Mouse (Mus musculus): Measurements from ENCODE around the gene Rnf225.
"Not testable (repeated sequence)": the region's sequence is repeated elsewhere in the genome, so short reads cannot be mapped to it uniquely, and the experiment has no call there.

Gene Rnf225

DNA sequence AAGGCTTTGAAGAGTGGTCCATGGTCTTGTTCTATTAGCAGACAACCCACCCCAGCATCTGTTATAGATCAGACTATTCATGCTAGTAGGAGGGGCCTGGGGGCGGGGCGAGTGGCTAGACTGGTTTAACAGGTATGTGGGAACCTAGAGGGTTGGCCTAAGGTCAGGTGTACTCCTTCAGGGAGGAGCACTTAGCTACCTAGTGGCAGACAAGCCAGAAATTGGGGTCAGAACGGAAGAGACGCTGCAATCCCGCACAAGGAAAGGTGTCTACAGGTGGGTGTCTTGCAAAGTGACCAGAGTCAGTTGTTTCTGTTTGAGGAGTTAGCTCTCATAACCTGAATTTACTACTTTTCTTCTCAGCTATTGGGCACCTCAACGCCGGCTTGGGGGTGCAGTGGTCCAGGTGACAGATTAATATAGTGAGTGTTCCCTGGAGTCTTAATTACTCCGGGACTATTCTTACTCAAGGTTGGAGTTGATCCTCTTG is at the start of gene Rnf225:
Gene Rnf225, plus strand, starts transcription at position 226 of the 490 bp plus-strand sequence.
- DNase-seq: no peak

- DNase-seq: no peak
Measured at GRCm38 (mm10) chr7:12880036-12880435, 47.2 kb upstream of the Rnf225 start.

DNA sequence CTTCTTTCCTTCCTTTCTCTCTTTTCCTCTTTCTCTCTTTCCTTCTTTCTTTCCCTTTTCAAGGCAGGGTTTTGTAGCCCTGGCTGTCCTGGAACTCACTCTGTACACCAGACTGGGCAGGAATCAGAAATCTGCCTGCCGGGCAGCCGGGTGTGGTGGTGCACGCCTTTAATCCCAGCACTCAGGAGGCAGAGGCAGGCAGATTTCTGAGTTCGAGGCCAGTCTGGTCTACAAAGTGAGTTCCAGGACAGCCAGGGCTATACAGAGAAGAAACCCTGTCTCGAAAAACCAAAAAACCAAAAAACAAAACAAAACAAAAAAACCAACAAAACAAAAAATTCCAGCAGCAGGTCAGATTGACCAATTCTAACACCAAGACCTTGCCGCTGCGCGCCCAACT is 46.7 kb upstream of the Rnf225 start:
- not testable (repeated sequence) for DNase-seq

DNA sequence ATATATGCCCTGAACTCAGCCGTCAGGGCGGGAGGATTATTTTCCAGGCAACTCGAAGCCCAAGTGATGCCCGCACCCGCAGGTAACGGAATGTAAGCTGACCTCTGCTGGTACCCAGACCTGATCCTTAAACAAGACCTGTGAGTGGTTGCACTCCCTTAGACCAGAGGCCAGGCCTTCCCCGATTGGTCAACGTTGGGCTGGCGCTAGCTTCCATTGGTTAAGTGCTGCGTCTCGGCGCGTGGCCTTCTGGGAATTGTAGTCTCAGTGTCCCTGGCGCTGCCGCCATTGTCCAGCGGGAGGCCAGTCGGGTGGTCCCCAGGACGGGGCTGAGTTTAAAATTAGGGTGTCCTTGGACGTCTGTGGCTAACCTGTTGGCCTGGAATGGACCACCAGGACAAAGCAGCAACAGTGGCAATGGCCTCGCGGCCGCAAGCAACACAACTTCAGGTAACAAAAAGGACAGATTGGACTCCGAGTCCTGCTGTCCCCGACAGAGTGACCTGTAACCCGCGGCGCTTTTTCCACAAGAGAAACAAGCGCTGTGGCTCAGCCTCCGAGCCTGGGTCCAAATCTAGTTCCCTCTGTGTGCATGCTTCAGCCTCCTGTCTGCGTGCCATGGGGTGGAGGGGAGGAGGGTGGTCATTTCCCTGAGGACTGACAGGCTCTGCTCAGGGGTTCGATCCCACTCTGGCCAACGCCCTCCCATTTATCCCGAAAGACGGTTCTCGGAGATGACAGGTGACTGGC is 46.1 kb upstream of the Rnf225 start, which contains the start of gene Zfp128:
Gene Zfp128, plus strand, starts transcription at position 267 of the 750 bp plus-strand sequence.
- DNase-seq: peak; percentile 97

- DNase-seq: no peak
Measured at GRCm38 (mm10) chr7:12886563-12887266, 40.5 kb upstream of the Rnf225 start.

GRCm38 (mm10) chr7:12887585-12887984 is 39.6 kb upstream of the Rnf225 start:
- no peak for DNase-seq

GRCm38 (mm10) chr7:12890928-12891327 is 36.3 kb upstream of the Rnf225 start:
- no peak for DNase-seq

GRCm38 (mm10) chr7:12891334-12891733 is 35.9 kb upstream of the Rnf225 start:
- DNase-seq: no peak

GRCm38 (mm10) chr7:12897655-12898410 is 29.4 kb upstream of the Rnf225 start, which contains the start of gene Zscan22:
Zscan22 (plus strand) TSS chr7:12897815.
- peak; percentile 95 for DNase-seq

DNA sequence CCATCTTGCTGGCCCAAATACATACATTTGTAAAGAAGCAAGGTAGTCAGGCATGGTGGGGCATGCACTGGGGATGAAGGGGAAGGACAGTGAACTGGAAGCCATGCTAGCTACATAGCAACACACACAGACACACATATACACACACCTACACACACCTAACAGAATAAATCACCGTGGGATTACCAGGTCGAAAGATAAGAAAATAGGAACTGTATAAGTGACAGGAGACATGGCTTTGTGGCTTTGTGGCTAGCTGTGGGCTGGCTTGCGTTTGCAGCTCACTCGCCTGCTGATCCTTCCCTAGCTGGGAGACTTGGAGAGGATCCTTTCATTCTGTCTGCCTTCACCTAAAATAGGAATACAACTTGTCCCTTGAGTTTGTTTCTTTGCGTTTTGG is 25.7 kb upstream of the Rnf225 start:
- DNase-seq: no peak

- DNase-seq: no peak
Measured at GRCm38 (mm10) chr7:12903623-12904022, 23.6 kb upstream of the Rnf225 start.

GRCm38 (mm10) chr7:12905146-12905545 is 22.1 kb upstream of the Rnf225 start:
- no peak for DNase-seq

DNA sequence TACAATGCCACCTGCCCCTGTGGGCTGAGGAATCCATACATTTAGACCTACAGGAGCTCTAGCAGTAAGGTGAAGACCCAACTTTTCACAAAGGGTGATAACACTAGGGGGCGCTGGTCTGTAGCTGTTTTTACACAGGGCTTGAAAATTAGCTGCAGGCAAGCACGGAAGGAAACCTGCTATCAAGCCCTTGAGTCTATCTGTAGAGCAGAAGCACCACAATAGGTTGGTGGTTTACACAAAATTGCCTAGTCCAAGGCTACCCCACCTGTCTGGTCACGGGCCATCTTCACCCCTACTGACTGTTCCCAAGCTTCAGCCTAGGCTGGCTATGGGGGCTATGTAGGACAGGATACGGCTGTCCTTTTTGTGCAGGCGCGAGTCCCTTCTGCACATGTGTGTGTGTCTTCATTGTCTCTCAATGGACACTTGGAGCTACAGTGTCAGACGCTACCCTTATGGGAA is 17.7 kb upstream of the Rnf225 start:
- DNase-seq: peak; percentile 80

DNA sequence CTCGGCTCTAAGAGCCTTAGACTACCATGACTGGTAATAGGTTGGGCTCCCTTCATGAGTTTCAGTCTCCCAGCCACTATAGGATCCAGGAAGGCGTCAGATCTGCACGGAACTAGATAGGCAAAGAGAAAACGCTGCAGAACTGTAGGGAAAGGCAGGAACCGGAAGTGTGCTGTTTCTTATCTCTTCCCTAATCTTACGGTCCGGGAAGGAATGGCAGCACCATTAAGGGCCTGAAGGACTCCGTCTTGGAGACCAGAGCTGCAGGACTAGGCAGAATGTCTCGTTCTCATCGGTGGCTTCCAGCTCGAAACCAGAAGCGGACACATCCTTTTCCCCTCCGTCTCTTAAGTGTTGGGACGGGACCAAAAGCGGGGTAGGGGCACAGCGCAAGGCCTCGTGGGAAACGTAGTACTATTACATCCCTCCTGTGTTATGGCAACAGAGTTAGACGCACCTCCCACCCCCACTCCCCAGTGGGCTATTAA is 17.0 kb upstream of the Rnf225 start:
- DNase-seq: peak; percentile 75

DNA sequence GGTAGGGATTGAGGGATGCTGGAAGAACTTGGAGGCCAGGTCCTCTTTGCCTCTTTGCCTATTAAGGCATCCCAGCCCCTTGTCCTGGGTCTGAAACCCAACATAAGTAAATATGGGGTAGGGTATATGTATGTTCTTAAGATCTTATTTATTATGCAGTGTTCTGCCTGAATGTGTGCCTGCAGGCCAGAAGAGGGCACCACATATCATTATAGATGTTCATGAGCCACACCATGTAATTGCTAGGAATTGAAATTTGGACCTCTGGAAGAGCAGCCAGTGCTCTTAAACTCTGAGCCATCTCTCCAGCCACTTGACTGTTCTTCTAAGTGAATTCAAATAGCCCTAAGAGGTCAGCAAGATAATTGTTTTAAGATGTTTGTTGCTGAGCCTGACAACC is 13.7 kb upstream of the Rnf225 start:
- no peak for DNase-seq

GRCm38 (mm10) chr7:12920495-12920894 is 6.7 kb upstream of the Rnf225 start:
- DNase-seq: peak; percentile 29

DNA sequence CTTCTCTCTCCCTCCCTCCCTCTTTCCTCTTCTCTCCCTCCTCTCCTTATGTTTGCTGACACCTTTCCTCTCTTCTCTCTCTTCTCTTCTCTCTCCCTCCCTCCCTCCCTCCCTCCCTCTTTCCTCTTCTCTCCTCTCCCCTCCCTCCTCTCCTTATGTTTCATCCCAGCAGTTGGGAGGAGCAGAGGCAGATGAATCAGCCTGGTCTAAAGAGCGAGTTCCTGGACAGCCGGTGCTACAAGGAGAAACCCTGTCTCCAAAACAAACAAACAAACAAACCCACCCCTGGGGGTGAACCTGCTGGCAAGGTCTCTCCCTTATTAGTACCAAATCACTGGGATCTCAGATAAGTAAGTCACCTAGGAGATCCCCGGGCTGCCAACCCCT is 5.9 kb upstream of the Rnf225 start:
- no peak for DNase-seq

DNA sequence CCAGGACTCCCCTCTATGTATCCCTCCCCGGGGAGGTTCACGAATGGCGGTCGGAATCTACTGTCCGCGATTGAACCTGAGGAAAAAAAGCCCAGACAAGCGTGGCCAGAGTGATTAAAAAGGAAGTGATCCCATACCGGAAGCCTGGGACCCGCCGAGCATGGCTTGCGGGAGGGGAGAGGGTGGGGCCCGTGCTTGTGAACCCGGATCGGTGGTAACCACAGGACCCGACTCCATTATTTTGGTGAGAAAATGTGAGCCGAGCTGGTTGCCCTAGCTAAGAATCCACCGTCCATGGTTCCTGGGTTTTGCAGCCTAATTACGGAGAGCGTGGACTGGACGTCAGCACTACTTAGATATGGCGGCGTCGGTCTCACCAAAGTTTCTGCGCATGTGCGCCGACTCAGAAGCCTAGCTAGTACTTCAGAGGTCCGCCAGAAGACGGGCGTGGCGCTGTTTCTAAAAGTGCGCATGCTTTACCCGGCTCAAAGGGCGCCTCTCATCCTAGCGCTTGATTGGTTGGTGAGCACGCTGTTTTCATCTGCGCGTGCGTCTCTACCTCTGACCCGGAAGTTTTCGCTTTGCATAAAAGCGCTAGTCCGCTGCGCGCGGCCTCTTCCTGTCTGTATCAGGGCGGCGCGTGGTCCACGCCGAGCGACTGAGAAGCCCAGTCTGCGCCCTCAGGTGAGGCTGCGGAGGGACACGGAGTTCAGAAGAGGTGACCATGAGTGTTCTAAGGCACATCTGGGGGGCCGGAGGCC is 5.3 kb upstream of the Rnf225 start, which contains the start of gene Rps5:
Gene Rps5, plus strand, starts transcription at position 586 of the 761 bp plus-strand sequence.
- DNase-seq: peak; percentile 99

DNA sequence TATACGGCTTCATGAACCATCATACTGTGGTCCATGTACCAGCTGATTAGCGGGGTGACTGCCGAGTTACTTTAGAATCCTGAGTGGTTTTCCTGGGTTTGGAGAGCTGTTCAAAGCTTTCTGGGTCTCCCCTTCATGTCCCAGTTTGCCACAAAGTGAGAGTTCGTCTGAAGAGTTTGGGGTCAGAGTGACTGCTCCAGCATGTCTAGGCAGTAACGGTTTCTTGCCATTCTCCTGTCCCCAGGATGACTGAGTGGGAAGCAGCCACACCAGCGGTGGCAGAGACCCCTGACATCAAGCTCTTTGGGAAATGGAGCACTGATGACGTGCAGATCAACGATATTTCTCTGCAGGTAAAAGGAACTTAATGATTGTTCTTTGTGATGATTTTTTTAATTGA is 4.5 kb upstream of the Rnf225 start:
- peak; percentile 37 for DNase-seq

DNA sequence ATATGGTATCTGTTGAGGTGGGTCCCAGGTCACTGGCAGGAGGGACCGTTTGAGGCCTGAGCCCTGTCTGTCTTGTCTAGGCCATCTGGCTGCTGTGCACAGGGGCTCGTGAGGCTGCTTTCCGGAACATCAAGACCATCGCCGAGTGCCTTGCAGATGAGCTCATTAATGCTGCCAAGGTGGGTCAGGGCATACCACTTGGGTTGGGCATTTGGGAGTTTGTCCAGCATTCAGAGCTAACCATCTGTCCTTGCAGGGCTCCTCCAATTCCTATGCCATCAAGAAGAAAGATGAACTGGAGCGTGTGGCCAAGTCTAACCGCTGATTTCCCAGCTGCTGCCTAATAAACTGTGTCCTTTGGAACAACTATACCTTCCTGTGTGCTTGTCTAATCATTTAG is 900 bp upstream of the Rnf225 start:
- DNase-seq: peak; percentile 69

GRCm38 (mm10) chr7:12927693-12928589 is 725 bp downstream of the Rnf225 start:
- DNase-seq: peak; percentile 81

All from cerebellum, adult 9-11 months (tissue).